ENCODE assay signal across 8 mouse cellular contexts in genomic region chr14:62042305-62043116, GRCm38 (mm10).
A peak's percentile ranks its signal among the peaks of the same experiment; 100 is the strongest.
DNase-seq lines count a peak whose midpoint lies in the region; ATAC-seq and TF ChIP-seq lines count a peak whose summit lies in the region.

No protein-coding gene starts in this region.

- no peaks in the 10 kb centered on the region for H3K27me3 ChIP-seq in kidney, embryonic 16.5 days (ENCODE audit: insufficient read depth, low read length)
- no peaks in the 10 kb centered on the region for H3K27me3 ChIP-seq in forebrain, embryonic 11.5 days (ENCODE audit: control insufficient read depth, insufficient read depth, low read length)
- H3K27me3 ChIP-seq in hindbrain, postnatal 0 days (ENCODE audit: insufficient read depth, low read length), result no peaks in the 10 kb centered on the region

- H3K9ac ChIP-seq in kidney, embryonic 16.5 days (replicated peaks; ENCODE audit: low read length), result no peak overlapping the region
- no peak overlapping the region for H3K9ac ChIP-seq in forebrain, embryonic 11.5 days (ENCODE audit: low read length)
- H3K9ac ChIP-seq in hindbrain, postnatal 0 days (replicated peaks; ENCODE audit: low read length), result no peak overlapping the region

- 64% methylated on average over 11 of the region's 11 CpGs for WGBS in kidney, embryonic 16.5 days
- WGBS in forebrain, embryonic 11.5 days, result 44% methylated on average over 11 of the region's 11 CpGs
- WGBS in hindbrain, postnatal 0 days, result 50% methylated on average over 11 of the region's 11 CpGs

- H3K4me3 ChIP-seq in kidney, embryonic 16.5 days (ENCODE audit: low read length), result no peak overlapping the region
- H3K4me3 ChIP-seq in forebrain, embryonic 11.5 days (ENCODE audit: low read depth, low read length), result no peak overlapping the region
- H3K4me3 ChIP-seq in hindbrain, postnatal 0 days (ENCODE audit: low read length), result no peak overlapping the region

- no peak for ATAC-seq in kidney, embryonic 16.5 days (ENCODE audit: low FRiP score, low TSS enrichment)
- peak; percentile 94 for ATAC-seq in forebrain, embryonic 11.5 days (replicated peaks; ENCODE audit: low FRiP score)
- peak; percentile 64; the same call in 1 of the 2 replicates for ATAC-seq in hindbrain, postnatal 0 days

- peak; percentile 34 for DNase-seq in kidney, adult 11 months
- peak; percentile 21 to 40 for DNase-seq in adrenal gland, postnatal 4 days (ENCODE audit: low spot score in 2 of 2)
- DNase-seq in forebrain, embryonic 11.5 days (ENCODE audit: low spot score), result peak; percentile 72
- peak; percentile 76 for DNase-seq in hindbrain, postnatal 0 days (ENCODE audit: low spot score)
- peak; percentile 30 to 36 for DNase-seq in left cerebral cortex, postnatal 36 days (ENCODE audit: low spot score in 2 of 2)
- peak; percentile 44 for DNase-seq in neural tube, embryonic 10.5 days (ENCODE audit: extremely low spot score, low spot score)
- peak; percentile 10 for DNase-seq in testis, postnatal 14 days (ENCODE audit: low spot score)

- TF ChIP-seq CTCF in hindbrain, postnatal 0 days (IDR thresholded peaks at IDR 0.05; ENCODE audit: low read depth), result peak; percentile 75

- no peaks in the 10 kb centered on the region for H3K4me1 ChIP-seq in kidney, embryonic 16.5 days (ENCODE audit: insufficient read depth, low read length)
- no peaks in the 10 kb centered on the region for H3K4me1 ChIP-seq in forebrain, embryonic 11.5 days (replicated peaks; ENCODE audit: control insufficient read depth, insufficient read depth, low read length)
- H3K4me1 ChIP-seq in hindbrain, postnatal 0 days (ENCODE audit: insufficient read depth, low read length), result no peaks in the 10 kb centered on the region

- no peak overlapping the region for H3K4me2 ChIP-seq in kidney, embryonic 16.5 days (replicated peaks; ENCODE audit: low read depth, low read length)
- no peak overlapping the region for H3K4me2 ChIP-seq in forebrain, embryonic 11.5 days (ENCODE audit: low read depth, low read length, severe bottlenecking)
- H3K4me2 ChIP-seq in hindbrain, postnatal 0 days (ENCODE audit: low read depth, low read length), result no peak overlapping the region

- H3K36me3 ChIP-seq in kidney, embryonic 16.5 days (ENCODE audit: insufficient read depth, low read length), result no peaks in the 10 kb centered on the region
- H3K36me3 ChIP-seq in forebrain, embryonic 11.5 days (ENCODE audit: control insufficient read depth, insufficient read depth, low read length), result no peaks in the 10 kb centered on the region
- H3K36me3 ChIP-seq in hindbrain, postnatal 0 days (ENCODE audit: insufficient read depth, low read length), result no peaks in the 10 kb centered on the region

- intact Hi-C loops in left cerebral cortex, postnatal 36 days (cut with DNase I), result loop anchor here (5.0 to 10.0 kb wide), 3 partner anchors 360 to 448 kb away; partner anchors contain the start of gene Trim13

- no peak overlapping the region for H3K27ac ChIP-seq in kidney, embryonic 16.5 days (ENCODE audit: low read length)
- no peak overlapping the region for H3K27ac ChIP-seq in forebrain, embryonic 11.5 days (ENCODE audit: low read depth, low read length)
- no peak overlapping the region for H3K27ac ChIP-seq in hindbrain, postnatal 0 days

- H3K9me3 ChIP-seq in kidney, embryonic 16.5 days (ENCODE audit: low read length), result peaks cover 3% of the 10 kb centered on the region; the same call in 1 of the 2 replicates
- H3K9me3 ChIP-seq in forebrain, embryonic 11.5 days (ENCODE audit: control insufficient read depth, low read length), result no peaks in the 10 kb centered on the region
- no peaks in the 10 kb centered on the region for H3K9me3 ChIP-seq in hindbrain, postnatal 0 days (ENCODE audit: low read length)

Comparison
In these comparisons a context has a peak if more than half of its experiments do, and no peak if none do; other contexts are left out.
1. DNase-seq: peak in every context shown above with its lines; median percentile 76 in hindbrain, postnatal 0 days; 72 in forebrain, embryonic 11.5 days; 44 in neural tube, embryonic 10.5 days; 34 in kidney, adult 11 months; 33 in left cerebral cortex, postnatal 36 days; 30 in adrenal gland, postnatal 4 days; 10 in testis, postnatal 14 days.